Mouse (Mus musculus): Measurements from ENCODE around the gene Keap1.
"Not testable (repeated sequence)": the region's sequence is repeated elsewhere in the genome, so short reads cannot be mapped to it uniquely, and the experiment has no call there.

Gene Keap1

DNA sequence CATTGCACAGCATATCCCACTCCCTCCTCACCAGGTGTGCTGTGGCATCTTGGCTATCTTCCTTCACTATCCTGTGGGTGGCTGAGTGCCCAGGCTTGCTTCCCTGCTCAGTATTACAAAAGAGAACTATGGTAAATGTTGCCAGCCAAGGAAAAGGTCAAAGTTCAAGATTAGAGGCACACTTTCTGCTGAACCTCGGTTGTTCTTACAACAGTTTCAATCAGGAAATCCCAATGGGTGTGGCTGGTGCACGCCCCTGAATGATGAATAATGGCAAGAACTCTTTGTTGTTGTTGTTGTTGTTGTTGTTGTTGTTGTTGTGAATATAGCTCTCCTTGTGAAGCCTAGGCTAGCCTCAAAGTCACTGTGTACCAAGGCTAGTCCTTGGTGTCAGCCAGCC is 22.7 kb upstream of the Keap1 start:
- no peak for DNase-seq

DNA sequence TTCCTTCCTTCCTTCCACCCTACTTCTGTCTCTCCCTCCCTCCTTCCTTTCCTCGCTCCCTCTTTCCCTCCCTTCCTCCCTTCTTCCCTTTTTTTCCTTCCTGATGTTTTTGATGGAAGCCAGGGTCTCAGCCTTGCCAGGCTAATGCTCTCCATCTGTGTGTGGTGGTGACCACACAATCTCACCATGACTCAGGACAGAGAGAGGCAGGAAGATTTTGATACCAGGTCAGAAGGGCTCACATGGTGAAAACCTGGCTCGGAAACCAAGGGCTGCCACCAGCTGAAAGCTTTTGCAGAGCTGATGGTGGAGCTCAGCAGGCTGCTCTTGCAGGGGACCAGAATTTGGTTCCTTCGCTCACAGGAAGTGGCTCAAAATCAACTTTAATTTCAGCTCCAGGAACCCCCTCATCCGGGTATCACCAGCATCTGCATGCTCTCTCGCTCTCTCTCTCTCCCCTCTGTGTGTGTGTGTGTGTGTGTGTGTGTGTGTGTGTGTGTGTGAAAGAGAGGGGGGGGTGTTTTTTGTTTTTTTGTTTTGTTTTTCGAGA is 21.4 kb upstream of the Keap1 start:
- DNase-seq, result no peak

DNA sequence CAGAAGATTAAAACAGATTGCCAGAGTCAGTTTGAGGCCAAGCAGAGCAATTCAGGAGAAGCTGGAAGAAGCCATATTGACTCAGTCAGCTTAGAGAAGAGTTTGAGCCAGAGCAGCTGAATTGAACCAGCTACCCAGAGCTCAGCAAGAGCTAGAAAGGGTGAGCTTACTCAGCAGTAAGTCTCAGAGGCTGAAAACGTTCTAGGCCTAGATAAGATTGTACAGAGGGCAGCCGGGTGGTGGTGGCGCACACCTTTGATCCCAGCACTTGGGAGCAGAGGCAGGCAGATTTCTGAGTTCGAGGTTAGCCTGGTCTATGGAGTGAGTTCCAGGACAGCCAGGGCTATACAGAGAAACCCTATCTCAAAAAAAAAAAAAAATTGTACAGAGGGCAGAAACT is 17.2 kb upstream of the Keap1 start:
- not testable (repeated sequence) for DNase-seq

DNA sequence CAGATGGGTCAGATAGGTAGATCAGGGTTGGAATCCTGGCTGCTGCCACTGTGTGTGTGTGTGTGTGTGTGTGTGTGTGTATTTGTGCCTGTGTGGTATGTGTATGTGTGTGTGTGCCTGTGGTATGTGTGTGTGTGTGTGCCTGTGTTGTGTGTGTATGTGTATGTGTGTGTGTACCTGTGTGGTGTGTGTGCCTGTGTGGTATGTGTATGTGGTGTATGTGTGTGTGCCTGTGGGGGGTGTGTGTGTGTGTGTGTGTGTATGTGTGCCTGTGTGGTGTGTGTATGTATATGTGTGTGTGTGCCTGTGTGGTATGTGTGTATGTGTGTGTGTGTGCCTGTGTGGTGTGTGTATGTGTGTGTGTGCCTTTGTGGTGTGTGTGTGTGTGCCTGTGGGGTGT is 15.5 kb upstream of the Keap1 start:
- DNase-seq, result no peak

DNA sequence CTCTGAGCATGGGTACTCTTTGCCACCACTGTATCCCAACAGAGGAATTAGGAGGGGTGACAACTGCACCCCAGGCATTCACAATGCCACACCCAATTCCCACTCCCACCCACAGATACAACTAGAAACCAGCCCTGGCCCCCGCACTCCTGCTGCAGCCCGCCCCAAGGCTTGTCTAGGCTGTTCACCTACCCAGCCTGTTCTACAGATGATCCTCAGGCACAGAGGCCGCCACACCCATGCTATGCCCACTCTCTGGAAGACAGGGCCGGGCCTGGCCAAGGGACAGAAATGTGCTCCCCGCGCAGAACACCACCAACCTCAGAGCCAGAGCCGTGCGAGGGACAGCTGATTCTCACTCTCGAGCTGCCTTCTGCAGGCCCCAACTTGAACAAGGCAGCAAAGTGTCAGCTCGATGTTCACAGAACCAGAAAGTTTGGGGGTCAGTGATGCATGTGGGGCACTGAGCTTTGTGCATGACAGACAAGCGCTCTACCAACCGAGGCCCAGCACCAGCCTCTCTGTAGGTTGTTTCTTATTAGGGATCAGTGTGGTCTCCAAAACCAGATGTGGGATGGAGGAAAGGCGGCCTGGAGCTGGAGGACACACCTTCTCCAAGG is 12.1 kb upstream of the Keap1 start:
- no peak for DNase-seq

DNA sequence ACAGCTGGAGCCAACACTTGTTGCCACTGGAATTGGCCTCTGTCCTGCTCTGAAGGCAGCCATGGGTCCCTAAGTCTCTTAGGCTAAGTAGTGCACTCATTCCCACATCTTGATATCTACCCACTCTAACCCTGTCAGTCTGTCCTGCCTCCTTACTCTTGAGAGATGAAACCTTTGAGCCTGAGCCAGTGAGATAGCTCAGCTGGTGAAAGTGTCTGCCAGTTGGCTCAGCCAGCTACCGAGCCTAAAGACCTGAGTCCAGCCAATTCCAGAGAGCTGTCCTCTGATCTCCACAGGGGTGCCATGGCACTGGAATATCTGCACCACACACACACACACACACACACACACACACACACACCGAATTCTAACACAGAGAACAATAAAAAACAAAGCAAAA is 11.3 kb upstream of the Keap1 start:
- no peak for DNase-seq

DNA sequence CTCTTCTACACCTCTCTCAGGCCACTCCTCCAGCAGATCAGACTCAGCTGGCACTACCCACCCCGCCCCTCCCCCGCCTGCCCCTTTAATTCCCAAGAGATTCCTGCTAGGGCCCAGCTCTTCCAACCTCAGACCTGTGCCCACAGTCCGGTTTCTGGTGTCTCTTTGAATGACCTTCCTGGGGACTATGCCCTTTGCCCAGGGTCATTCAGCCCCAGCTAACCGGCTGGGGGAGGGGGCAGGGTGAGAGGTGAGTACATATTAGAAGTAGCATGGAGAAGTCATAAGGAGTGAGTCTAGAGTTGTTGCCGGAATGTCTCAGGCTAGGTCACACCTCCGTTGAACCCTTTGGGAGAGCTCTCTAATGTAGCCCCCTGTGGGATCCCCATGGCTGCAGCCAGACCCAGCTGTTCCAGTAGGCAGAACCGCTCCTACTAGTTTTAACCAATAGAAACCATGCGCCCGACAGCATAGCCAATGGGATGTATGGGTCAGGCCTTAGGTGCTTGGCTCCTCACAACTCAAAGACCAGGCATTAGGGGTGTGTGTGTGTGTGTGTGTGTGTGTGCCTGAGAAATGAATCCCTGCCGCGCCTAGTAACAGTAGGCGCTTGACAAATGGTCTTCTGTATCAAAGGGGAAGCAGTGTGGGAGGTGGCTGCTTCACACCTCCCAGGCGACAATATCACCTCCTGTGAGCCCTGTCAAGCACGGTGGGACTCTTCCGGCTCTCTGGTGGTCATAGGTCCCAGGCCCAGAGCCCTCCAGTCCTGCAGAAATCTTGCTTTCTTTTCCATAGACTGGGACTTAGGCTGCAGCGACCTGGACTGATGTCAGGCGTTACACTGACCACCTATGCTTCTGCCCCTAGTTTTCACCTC is 10.7 kb upstream of the Keap1 start:
- no peak for DNase-seq

DNA sequence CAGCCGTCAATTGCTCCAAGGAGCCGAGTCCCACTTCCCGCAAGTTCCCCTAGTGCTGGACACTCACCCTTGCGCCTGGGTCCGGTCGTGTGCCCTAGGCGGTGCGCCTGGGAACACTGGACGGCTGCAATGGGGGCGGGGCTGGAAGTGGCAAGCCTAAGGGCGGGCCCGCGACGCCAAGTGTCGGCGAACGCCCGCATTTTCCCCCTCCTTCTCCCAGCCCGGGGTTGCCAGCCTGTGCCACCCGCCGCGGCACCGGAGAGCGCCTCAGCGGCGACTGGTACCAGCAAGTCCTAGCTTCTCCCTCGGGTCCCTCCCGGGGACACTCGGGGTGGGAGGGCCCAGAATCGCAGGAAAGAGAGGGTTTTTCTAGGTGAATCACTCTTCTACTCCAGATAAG is 9.2 kb upstream of the Keap1 start, which contains the start of gene S1pr5:
Gene S1pr5 (minus strand): TSS at position 118 of the 400 bp plus-strand sequence.
- peak; percentile 68 for DNase-seq

DNA sequence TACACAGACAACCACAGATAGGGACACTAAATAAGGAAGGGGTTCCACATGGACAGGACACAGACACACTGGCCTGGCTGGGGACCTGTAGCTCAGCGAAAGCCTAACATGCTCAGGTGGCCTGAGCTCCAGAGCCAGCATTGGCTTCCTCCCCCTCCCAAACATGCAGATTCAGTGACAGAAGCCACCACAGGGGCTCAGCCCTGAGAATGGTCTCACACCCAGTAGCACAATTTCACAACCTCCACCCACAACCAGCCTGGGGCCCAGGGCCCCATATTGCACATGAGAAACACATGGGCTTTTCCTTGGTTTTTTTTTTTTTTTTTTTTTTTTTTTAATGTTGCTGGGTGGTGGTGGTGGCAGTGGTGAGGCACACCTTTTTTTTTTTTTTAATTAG is 7.2 kb upstream of the Keap1 start:
- no peak for DNase-seq

DNA sequence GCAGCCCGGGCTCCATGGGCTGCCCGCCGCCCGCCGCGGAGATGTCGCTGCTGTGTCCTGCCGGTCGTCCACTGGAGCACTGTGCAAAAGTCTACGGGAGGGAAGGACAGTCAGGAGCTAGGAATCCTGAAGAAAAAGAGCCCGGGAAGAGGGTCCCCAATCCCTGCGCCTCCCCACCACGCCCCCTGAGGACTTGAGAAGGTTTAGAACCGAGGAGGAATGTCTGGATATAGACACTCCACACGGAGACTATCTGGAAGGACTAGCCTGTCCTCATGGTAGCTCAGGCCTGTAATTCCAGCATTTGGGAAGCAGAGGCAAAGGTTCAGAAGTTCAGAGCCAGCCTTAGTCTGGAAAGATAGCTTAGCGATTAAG is 5.9 kb upstream of the Keap1 start:
- DNase-seq, result no peak

DNA sequence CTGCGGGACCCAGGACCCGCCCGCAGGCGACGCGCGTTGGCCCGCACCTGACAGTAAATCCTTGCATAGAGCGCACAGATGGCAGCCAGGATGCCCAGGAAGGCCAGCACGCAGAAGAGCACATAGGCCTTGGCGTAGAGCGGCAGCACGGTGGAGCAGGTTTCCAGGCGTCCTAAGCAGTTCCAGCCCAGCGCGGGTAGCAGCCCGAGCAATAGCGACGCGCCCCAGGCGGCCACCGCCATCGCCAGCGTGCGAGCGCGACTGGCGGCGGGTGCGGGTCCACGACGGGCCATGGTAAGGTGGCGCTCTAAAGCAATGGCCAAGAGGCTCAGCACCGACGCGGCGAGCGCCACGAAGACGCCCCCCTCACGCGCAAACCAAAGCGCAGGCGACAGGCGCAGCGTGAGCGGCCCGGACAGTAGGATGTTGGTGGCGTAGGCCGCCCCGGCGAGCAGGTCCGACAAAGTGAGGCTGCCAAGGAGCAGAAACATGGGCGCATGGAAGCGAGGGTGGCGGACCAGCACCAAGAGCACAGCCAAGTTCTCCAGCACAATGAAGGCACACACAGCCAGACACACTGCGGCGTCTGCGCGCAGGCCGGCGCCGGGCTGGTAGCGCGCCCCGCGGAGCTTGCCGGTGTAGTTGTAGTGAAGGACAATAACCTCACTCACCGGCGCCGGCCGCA is 5.4 kb upstream of the Keap1 start:
- DNase-seq, result peak; percentile 56

DNA sequence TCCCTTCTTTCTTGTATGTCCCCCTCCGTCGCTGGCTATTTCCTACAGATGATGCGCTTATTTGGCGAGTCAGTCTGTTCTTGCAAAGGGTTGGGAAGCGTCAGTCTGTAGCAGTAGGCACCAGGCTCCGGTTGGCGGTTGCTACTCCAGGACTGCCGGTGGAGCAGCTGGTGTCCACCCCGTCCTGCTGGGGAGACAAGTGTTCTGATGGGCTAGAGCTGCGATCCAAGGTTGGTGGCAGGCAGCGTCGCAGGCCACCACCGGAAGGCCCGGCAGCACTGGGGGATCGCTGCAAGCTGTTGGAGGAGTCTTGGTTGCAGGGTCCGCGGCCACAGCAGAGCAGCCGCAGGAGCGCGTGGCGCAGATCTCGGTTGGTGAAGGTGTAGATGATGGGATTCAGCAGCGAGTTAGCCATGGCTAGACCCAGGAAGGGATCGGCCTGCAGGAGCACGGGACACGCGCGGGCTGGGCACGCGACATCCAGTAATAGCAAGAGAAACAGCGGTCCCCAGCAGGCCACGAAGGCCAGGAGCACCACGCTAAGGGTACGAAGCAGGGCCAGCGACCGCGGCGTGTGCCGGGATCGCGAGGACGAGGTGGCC is 4.8 kb upstream of the Keap1 start:
- no peak for DNase-seq

DNA sequence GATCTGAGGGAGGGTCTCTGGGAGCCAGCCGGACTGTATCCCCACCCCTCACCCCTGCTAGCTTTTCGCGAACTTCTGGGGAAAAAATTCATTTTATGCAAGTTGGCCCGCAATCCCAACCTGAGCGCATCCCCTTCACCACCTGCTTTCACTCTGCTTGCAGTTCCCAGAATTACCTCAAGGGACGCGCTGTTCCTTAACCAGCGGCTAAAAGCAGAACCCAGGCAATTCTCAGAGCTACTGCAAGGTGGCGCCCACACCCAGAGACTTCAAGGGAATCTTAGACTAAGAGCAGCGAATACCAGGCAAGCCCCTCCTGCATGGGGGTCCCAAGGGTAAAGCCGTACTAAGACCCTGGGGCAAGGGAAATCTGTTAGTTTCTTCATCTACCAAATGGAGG is 2.2 kb upstream of the Keap1 start:
- peak; percentile 80 for DNase-seq

DNA sequence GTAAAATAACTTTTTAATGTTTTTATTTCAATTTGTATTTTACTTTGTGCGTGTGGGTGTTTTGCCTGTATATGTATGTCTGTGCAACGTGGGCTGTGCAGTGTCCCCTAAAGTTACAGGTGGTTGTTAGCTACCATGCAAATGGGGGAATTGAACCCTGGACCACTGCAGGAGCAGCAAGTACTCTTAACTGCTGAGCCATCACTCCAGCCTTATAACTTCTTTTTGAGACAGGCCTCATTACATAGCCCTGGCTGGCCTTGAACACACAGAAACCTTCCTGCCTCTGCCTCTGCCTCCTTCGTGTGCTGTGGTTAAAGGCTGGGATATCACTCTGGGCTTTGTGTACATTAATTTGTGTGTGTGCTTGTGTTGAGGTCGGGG is 296 bp upstream of the Keap1 start:
- DNase-seq, result no peak

DNA sequence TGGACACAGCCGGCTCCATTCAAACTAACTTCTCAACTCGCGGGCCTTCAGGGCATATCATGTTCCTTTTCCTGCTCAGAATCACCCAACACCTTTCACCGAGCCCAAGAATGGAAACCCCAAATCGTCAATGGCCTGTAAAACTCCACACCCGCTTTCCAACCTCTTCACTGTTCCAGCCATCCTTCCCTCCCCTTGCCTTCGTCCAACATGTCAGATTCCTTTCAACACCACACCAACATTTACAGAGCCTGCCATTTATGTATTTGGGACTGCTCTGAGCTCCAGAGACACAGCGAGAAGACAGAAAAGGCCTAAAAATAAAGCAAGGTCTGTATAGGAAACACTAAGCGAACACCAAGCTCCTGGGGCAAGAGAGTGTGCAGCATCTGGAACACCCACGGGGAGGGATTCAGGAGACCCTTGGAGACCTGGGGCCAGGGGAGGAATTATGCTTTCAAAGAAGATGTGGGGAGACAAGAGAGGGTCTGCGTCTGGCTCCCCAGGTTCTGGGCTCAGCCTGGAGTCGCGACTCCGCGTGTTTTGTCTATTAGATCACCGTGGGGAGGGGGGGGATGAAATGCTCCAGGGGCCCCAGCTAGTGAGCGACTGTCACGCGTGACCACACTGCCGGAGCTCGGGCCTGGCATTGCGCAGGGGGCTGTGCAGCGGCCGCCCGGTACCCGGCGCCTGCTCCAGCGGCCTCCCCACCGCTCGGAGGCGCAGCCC is 993 bp downstream of the Keap1 start:
- DNase-seq, result no peak

DNA sequence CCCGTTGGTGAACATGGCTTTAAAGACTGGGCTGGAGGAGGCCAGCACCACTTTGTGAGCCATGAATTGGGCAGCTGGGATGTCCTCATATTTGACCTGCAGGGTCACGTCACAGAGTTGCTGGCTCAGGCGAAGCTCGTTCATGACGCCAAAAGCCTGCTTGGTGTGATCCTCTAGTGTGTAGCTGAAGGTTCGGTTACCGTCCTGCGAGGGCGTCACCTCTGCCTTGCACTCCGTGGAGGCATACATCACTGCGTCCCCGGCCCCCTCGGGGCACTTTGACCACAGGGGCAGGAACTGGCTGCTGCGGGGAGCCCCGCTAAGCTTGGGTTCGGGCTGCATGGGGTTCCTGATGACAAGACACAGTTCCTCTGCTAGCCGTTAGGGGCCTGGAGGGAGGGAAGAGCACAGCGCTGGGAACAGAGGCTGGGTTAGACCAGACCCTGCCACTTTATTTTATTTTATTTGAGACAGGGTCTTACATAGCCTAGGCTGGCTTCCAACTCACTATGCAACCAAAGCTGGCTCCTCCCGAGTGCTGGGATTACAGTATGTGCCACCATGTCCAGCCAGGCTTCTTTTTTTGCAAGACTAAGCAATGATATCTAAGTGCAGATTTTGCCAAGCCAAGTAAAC is 1.7 kb downstream of the Keap1 start:
- DNase-seq, result no peak

DNA sequence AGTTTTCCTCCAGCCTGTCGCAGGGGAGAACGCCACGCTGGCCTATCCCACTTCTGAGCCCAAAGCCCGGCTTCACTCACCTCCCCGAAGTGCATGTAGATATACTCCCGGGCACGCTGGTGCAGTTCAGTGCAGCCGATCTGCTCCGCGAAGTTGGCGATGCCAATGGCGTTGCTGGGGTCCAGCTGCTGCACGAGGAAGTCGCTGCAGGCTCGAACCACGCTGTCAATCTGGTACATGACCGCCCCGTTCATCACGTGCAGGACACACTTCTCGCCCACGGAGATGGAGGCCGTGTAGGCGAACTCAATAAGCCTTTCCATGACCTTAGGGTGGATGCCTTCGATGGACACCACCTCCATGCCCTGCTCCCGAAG is 2.2 kb downstream of the Keap1 start:
- DNase-seq, result no peak

DNA sequence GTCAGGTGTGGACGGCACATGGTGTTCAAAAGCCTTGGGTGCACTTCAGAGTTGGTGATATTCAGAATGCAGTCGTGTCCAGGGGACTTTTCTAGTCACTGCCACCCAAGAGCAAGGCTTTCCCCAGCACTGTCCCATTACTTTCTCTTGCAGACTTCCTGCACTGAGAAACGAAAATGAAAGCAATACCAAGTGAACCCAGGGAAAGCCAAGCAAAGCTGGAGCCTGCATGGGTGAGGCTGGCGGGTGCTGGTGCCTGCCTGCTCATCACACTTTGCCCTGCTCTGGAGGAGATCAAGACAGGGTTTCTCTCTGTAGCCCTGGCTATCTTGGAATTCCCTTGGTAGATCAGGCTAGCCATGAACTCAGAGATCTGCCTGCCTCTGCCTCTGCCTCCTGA is 3.8 kb downstream of the Keap1 start:
- no peak for DNase-seq

DNA sequence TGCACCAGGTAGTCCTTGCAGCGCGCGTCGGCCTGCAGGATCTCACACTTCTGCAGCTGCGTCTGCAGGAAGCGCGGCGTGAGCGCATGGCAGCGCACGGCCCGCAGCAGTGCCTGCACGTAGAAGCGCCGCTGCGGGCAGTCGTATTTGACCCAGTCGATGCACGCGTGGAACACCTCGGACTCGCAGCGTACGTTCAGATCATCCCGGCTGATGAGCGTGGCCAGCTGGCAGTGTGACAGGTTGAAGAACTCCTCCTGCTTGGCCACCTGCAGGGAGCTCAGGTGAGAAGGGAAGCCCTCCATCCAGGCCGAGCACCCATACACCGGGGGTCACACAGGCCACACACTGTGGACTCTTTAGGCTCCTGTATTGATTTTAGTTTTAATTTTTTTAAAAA is 5.4 kb downstream of the Keap1 start:
- DNase-seq, result no peak

DNA sequence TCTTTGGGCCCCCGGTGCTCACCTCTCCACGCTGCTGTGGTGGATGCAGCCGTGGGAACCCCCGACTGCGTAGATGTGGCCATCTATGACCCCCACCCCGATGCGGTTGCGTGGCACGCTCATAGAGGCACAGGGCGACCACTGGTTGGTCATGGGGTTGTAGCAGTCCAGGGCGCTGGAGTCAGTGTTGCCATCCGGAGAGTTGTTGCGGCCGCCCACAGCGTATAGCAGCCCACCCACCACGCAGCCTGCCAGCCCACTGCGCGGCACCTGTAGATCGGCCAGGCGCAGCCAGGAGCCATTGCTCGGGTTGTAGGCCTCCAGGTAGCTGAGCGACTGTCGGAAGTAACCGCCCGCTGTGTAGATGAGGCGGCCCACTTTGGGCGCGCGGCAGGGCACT is 5.8 kb downstream of the Keap1 start:
- DNase-seq, result no peak

DNA sequence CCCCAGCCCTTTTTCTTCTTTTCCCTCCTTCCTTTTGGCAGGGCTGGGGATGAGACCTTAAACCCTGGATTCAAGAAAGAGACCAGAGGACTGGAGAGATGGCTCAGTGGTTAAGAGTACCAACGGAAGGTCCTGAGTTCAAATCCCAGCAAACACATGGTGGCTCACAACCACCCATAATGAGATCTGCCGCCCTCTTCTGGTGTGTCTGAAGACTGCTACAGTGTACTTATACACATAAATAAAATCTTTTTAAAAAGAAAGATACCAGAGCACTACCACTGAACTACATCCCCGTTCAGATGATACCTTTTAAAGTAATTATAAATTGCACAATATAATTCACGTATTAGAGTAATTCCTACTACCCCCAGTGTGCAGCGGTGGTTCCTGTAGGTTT is 6.3 kb downstream of the Keap1 start:
- DNase-seq, result no peak

DNA sequence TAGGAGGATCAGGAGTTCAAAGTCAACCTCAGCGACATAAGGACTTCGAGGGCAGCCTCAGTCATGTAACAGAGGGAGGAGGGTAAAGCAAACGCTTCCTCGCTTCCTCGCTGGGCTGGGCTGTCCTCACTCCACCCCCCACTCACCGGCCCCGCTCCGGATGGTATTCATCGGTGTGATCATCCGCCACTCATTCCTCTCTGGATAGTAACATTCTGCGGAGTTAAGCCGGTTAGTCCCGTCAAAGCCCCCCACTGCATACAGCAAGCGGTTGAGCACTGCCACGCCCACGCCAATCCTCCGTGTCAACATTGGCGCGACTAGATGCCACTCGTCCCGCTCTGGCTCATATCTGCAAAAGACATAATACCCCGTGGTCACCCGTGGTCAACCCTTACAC is 7.6 kb downstream of the Keap1 start:
- no peak for DNase-seq
